Comparison of ENCODE assay signal across 8 mouse cellular contexts in the genomic region with DNA sequence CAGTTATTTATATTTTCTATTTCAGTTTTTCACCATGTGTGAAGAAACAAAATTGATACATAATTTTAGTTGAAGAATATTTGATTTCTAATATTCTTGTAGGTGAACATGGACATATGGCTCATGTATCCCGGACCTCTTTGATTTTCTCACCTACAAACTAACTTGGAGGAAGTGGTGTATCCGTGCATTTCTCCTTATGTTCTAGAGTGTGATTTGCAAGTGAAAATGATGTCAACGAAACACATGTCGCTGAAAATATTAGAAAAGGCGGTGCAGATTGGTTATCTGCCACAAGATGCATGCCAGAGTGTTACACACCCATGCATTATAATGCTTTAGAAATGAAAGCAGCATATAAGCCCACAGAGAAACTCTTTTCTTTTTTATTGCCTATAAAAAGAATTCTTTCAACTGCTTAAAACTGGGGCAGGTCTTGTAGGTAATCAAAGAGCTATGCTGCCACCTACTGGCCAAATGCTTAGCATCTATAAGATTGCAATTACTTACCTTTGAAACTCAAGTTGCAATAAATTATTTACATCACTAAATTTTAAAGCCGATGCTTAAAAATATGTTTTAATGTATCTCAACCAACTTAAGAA.
DNase-seq lines count a peak whose midpoint lies in the region; ATAC-seq and TF ChIP-seq lines count a peak whose summit lies in the region.

No protein-coding gene starts in this region.

- H3K27me3 ChIP-seq in heart, embryonic 12.5 days (replicated peaks): no peaks in the 10 kb centered on the region
- H3K27me3 ChIP-seq in midbrain, embryonic 16.5 days (ENCODE audit: control insufficient read depth, insufficient read depth, low read depth, low read length): no peaks in the 10 kb centered on the region

- DNase-seq in heart, adult 8-10 months (ENCODE audit: low spot score): peak; percentile 16
- peak; percentile 85 for DNase-seq in NIH3T3 (ENCODE audit: low read depth)
- DNase-seq in cerebellum, postnatal 4 days (ENCODE audit: low spot score in 2 of 2): peak; percentile 43 to 75
- DNase-seq in gastrocnemius, postnatal 4 days (ENCODE audit: low spot score in 2 of 2): peak; percentile 42 to 66
- DNase-seq in left cerebral cortex, adult 2 months (ENCODE audit: extremely low spot score in 1 of 2, low spot score in 2 of 2): peak; percentile 68 to 71
- DNase-seq in urinary bladder, postnatal 36 days (ENCODE audit: low spot score in 2 of 2): peak; percentile 20 to 31

- WGBS in heart, embryonic 12.5 days: 55% methylated on average over 6 of the region's 6 CpGs
- 32% methylated on average over 6 of the region's 6 CpGs for WGBS in midbrain, embryonic 16.5 days

- H3K4me2 ChIP-seq in heart, embryonic 12.5 days: no peak overlapping the region
- H3K4me2 ChIP-seq in midbrain, embryonic 16.5 days (ENCODE audit: low read length): peak overlapping the region; percentile 26

- peak; percentile 88 for TF ChIP-seq CTCF in left cerebral cortex, adult 2 months (IDR thresholded peaks at IDR 0.05)

- intact Hi-C loops in left cerebral cortex, adult 2 months (cut with DNase I): no loop called here

- no peak overlapping the region for H3K9ac ChIP-seq in heart, embryonic 12.5 days
- H3K9ac ChIP-seq in midbrain, embryonic 16.5 days (ENCODE audit: low read depth, low read length): no peak overlapping the region

- H3K4me1 ChIP-seq in heart, embryonic 12.5 days (replicated peaks): no peaks in the 10 kb centered on the region
- H3K4me1 ChIP-seq in midbrain, embryonic 16.5 days (ENCODE audit: control insufficient read depth, insufficient read depth, low read length): peaks cover 6% of the 10 kb centered on the region

- H3K9me3 ChIP-seq in heart, embryonic 12.5 days (replicated peaks): no peaks in the 10 kb centered on the region
- no peaks in the 10 kb centered on the region for H3K9me3 ChIP-seq in midbrain, embryonic 16.5 days (replicated peaks; ENCODE audit: control insufficient read depth, low read length, poor library complexity, severe bottlenecking)

- no peak overlapping the region for H3K27ac ChIP-seq in heart, embryonic 12.5 days (ENCODE audit: poor library complexity, severe bottlenecking)
- H3K27ac ChIP-seq in left cerebral cortex, adult 2 months: no peak overlapping the region
- no peak overlapping the region for H3K27ac ChIP-seq in midbrain, embryonic 16.5 days (ENCODE audit: low read length)

- ATAC-seq in heart, embryonic 12.5 days (ENCODE audit: insufficient number of reproducible peaks, low FRiP score): no peak
- ATAC-seq in midbrain, embryonic 16.5 days: peak; percentile 84; the same call in 1 of the 2 replicates

- no peaks in the 10 kb centered on the region for H3K36me3 ChIP-seq in heart, embryonic 12.5 days
- H3K36me3 ChIP-seq in midbrain, embryonic 16.5 days (ENCODE audit: control insufficient read depth, insufficient read depth, low read length): no peaks in the 10 kb centered on the region

- H3K4me3 ChIP-seq in heart, embryonic 12.5 days: no peak overlapping the region
- H3K4me3 ChIP-seq in left cerebral cortex, adult 2 months: peak overlapping the region; percentile 22; the same call in 1 of the 2 replicates
- no peak overlapping the region for H3K4me3 ChIP-seq in midbrain, embryonic 16.5 days (ENCODE audit: low read depth, low read length)

Comparison
In these comparisons a context has a peak if more than half of its experiments do, and no peak if none do; other contexts are left out.
1. DNase-seq: peak in every context shown above with its lines; median percentile 85 in NIH3T3; 70 in left cerebral cortex, adult 2 months; 59 in cerebellum, postnatal 4 days; 54 in gastrocnemius, postnatal 4 days; 26 in urinary bladder, postnatal 36 days; 16 in heart, adult 8-10 months.